Mouse (Mus musculus) heart, postnatal 10 days (tissue): ENCODE measurements around the gene Myo16. TPM values are rescaled to one million over a fixed set of nuclear protein-coding genes. Genes with fewer than 3 reads are reported as not detected.
A peak's percentile ranks its signal among the peaks of the same experiment; 100 is the strongest.

Experiments
- DNase-seq, 2 experiments: peaks; one replicate each; pipeline ENCODE4 v3.0.0; 2021
- intact Hi-C: fragments of 180-260 bp; cut with DNase I; formaldehyde crosslinking; loops from one replicate; pipeline ENCODE4 v1.15.1; 2025
- total RNA-seq, 2 experiments: library from RNA; stranded (reverse); gene quantifications; 2 replicates each; pipeline ENCODE4 v1.2.3; 2021

The Myo16 gene
- total RNA-seq, 2 experiments from 2014 or later = 7.6 to 8.0 TPM

GRCm38 (mm10) chr8:10589422-10589933 lies 435.8 kb downstream of the Myo16 start:
- DNase-seq = no peak
- intact Hi-C loops = loop anchor here (5.0 kb wide), 1 partner anchor 53 kb away; no protein-coding TSS in a partner anchor

GRCm38 (mm10) chr8:10592917-10593316 lies 439.2 kb downstream of the Myo16 start:
- intact Hi-C loops = no loop called here
- DNase-seq = no peak

- intact Hi-C loops = no loop called here
- DNase-seq = no peak
Observed at GRCm38 (mm10) chr8:10596353-10596752, 442.6 kb downstream of the Myo16 start.

- DNase-seq = no peak
- intact Hi-C loops = no loop called here
Observed at GRCm38 (mm10) chr8:10597595-10597994, 443.9 kb downstream of the Myo16 start.

- intact Hi-C loops = no loop called here
- DNase-seq = no peak
Observed at GRCm38 (mm10) chr8:10598889-10599288, 445.2 kb downstream of the Myo16 start.

- no peak for DNase-seq
- intact Hi-C loops = no loop called here
Observed at GRCm38 (mm10) chr8:10606028-10606815, 452.5 kb downstream of the Myo16 start.

- intact Hi-C loops = no loop called here
- no peak for DNase-seq
Observed at GRCm38 (mm10) chr8:10606816-10607209, 453.1 kb downstream of the Myo16 start.

- intact Hi-C loops = no loop called here
Observed at GRCm38 (mm10) chr8:10611636-10612035, 457.9 kb downstream of the Myo16 start.

GRCm38 (mm10) chr8:10613371-10613770 lies 459.7 kb downstream of the Myo16 start:
- peak; percentile 14 to 34 for DNase-seq
- intact Hi-C loops = no loop called here

More at GRCm38 (mm10) chr8:10611636-10612035, 457.9 kb downstream of the Myo16 start:
- DNase-seq = no peak

- DNase-seq = no peak
- intact Hi-C loops = no loop called here
Observed at GRCm38 (mm10) chr8:10619689-10620088, 466.0 kb downstream of the Myo16 start.

- no peak for DNase-seq
- intact Hi-C loops = no loop called here
Observed at GRCm38 (mm10) chr8:10625262-10625661, 471.6 kb downstream of the Myo16 start.

- DNase-seq = no peak
- intact Hi-C loops = no loop called here
Observed at GRCm38 (mm10) chr8:10628725-10629124, 475.0 kb downstream of the Myo16 start.

- DNase-seq = no peak
- intact Hi-C loops = no loop called here
Observed at GRCm38 (mm10) chr8:10629862-10630261, 476.2 kb downstream of the Myo16 start.

GRCm38 (mm10) chr8:10631006-10631405 lies 477.3 kb downstream of the Myo16 start:
- intact Hi-C loops = no loop called here
- DNase-seq = no peak

GRCm38 (mm10) chr8:10632603-10633002 lies 478.9 kb downstream of the Myo16 start:
- DNase-seq = no peak
- intact Hi-C loops = no loop called here

GRCm38 (mm10) chr8:10633360-10634140 lies 479.8 kb downstream of the Myo16 start:
- no peak for DNase-seq
- intact Hi-C loops = no loop called here

GRCm38 (mm10) chr8:10634421-10634820 lies 480.7 kb downstream of the Myo16 start:
- DNase-seq = no peak
- intact Hi-C loops = no loop called here

- intact Hi-C loops = no loop called here
- no peak for DNase-seq
Observed at GRCm38 (mm10) chr8:10638871-10639270, 485.2 kb downstream of the Myo16 start.

- peak; percentile 37 to 40 for DNase-seq
- intact Hi-C loops = loop anchor here (5.0 kb wide), 1 partner anchor 53 kb away; no protein-coding TSS in a partner anchor
Observed at GRCm38 (mm10) chr8:10640176-10640810, 486.6 kb downstream of the Myo16 start.

GRCm38 (mm10) chr8:10640859-10641258 lies 487.1 kb downstream of the Myo16 start:
- intact Hi-C loops = loop anchor here (5.0 kb wide), 1 partner anchor 54 kb away; no protein-coding TSS in a partner anchor
- DNase-seq = no peak

GRCm38 (mm10) chr8:10641343-10641742 lies 487.6 kb downstream of the Myo16 start:
- intact Hi-C loops = loop anchor here (5.0 kb wide), 1 partner anchor 54 kb away; no protein-coding TSS in a partner anchor
- no peak for DNase-seq
